Mouse (Mus musculus): ENCODE measurements around the gene Nat10.

GRCm38 (mm10) chr2:103677614-103678369, 83.3 kb downstream of the Nat10 start:
- TF ChIP-seq CTCF (IDR thresholded peaks at IDR 0.05; ENCODE audit: low read depth, low read length) = no peak
- TF ChIP-seq GATA2 (IDR thresholded peaks at IDR 0.05; ENCODE audit: borderline replicate concordance, low read depth, low read length) = no peak
- no peak for TF ChIP-seq GATA1 (IDR thresholded peaks at IDR 0.05; ENCODE audit: borderline replicate concordance, low read length)
- no peak for TF ChIP-seq TAL1 (conservative IDR thresholded peaks at IDR 0.05; ENCODE audit: low read depth, low read length)
